Mouse (Mus musculus) megakaryocyte, embryonic 14.5 days (primary cell): ENCODE data around the gene Rhod. TPM values are rescaled to one million over a fixed set of nuclear protein-coding genes. Genes with fewer than 3 reads are reported as not detected.
"Not testable (repeated sequence)": the region's sequence is repeated elsewhere in the genome, so short reads cannot be mapped to it uniquely, and the experiment has no call there.

Source experiments
- H3K27me3 ChIP-seq: replicated peaks from 2 replicates; pipeline ENCODE3; 2012; ENCODE audit warnings: inconsistent platforms
- H3K36me3 ChIP-seq: replicated peaks from 2 replicates; pipeline ENCODE3; 2012; ENCODE audit warnings: low read length, inconsistent platforms, mixed read lengths
- H3K4me1 ChIP-seq: 2 replicates; pipeline ENCODE4 v1.6.1; 2012; ENCODE audit warnings: inconsistent platforms
- H3K4me3 ChIP-seq: replicated peaks from 2 replicates; pipeline ENCODE3; 2012; ENCODE audit warnings: moderate library complexity, mild to moderate bottlenecking, inconsistent platforms
- H3K9me3 ChIP-seq: 2 replicates; pipeline ENCODE4 v1.6.1; 2012; ENCODE audit warnings: inconsistent platforms
- FLI1 ChIP-seq: IDR thresholded peaks from 2 replicates; pipeline ENCODE4 v1.6.1; 2012; ENCODE audit warnings: low read length, inconsistent platforms, mixed read lengths
- GATA1 ChIP-seq: IDR thresholded peaks from 3 replicates; pipeline ENCODE4 v1.6.1; 2012; ENCODE audit warnings: mixed read lengths, low read length, inconsistent platforms, borderline replicate concordance
- polyA plus RNA-seq: library from polyadenylated mRNA; stranded (reverse); fragments of >175 nt; gene quantifications from 2 replicates; pipeline ENCODE4 v1.2.3, GENCODE M21; 2012; ENCODE audit warnings: low replicate concordance; ENCODE audit not compliant: insufficient read depth

Gene Rhod
- polyA plus RNA-seq, 1 experiment, result 0.16 TPM

GRCm38 (mm10) chr19:4475224-4475925 lies 36.1 kb upstream of the Rhod start:
- Histone ChIP-seq H3K9me3 (no peaks in the 10 kb centered on the region), H3K36me3 (no peaks in the 10 kb centered on the region), H3K27me3 (peaks cover 90% of the 10 kb centered on the region), H3K4me3 (peak overlapping the region; percentile 56), H3K4me1 (peaks cover 39% of the 10 kb centered on the region)
- TF ChIP-seq GATA1, result no peak
- TF ChIP-seq FLI1, result no peak

GRCm38 (mm10) chr19:4474739-4475138 lies 35.5 kb upstream of the Rhod start:
- Histone ChIP-seq H3K4me1 (peaks cover 36% of the 10 kb centered on the region), H3K9me3 (no peaks in the 10 kb centered on the region), H3K4me3 (no peak overlapping the region), H3K36me3 (no peaks in the 10 kb centered on the region), H3K27me3 (peaks cover 90% of the 10 kb centered on the region)
- no peak for TF ChIP-seq FLI1
- TF ChIP-seq GATA1, result no peak

DNA sequence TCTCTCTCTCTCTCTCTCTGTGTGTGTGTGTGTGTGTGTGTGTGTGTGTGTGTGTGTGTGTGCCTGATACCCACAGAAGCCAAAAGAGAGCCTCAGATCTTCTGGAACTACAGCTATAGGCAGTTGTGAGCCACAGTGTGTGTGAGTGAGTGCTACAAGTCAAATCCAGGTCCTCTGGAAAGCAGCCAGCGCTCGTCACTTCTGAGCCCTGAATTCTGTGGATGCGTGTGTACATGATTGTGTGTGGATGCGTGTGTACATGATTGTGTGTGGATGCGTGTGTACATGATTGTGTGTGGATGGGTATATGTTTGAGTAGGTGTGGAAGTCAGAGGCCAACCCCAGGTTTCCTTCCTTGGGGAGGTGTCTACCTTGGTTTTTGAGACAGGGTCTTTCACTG lies 34.3 kb upstream of the Rhod start:
- peaks cover 93% of the 10 kb centered on the region for H3K27me3 ChIP-seq
- H3K36me3 ChIP-seq, result no peaks in the 10 kb centered on the region
- no peaks in the 10 kb centered on the region for H3K9me3 ChIP-seq
- H3K4me3 ChIP-seq, result no peak overlapping the region
- TF ChIP-seq GATA1 (no peak), FLI1 (no peak)
- H3K4me1 ChIP-seq, result peaks cover 36% of the 10 kb centered on the region

GRCm38 (mm10) chr19:4468363-4468762 lies 29.1 kb upstream of the Rhod start:
- TF ChIP-seq FLI1, result no peak
- TF ChIP-seq GATA1, result no peak
- H3K9me3 ChIP-seq, result peaks cover 3% of the 10 kb centered on the region; the same call in 1 of the 2 replicates
- no peak overlapping the region for H3K4me3 ChIP-seq
- H3K4me1 ChIP-seq, result peaks cover 14% of the 10 kb centered on the region
- no peaks in the 10 kb centered on the region for H3K36me3 ChIP-seq
- peaks cover 95% of the 10 kb centered on the region for H3K27me3 ChIP-seq

- H3K9me3 ChIP-seq, result peaks cover 3% of the 10 kb centered on the region; the same call in 1 of the 2 replicates
- H3K27me3 ChIP-seq, result peaks cover 90% of the 10 kb centered on the region
- peaks cover 22% of the 10 kb centered on the region for H3K4me1 ChIP-seq
- no peaks in the 10 kb centered on the region for H3K36me3 ChIP-seq
- TF ChIP-seq GATA1 (no peak), FLI1 (no peak)
- H3K4me3 ChIP-seq, result no peak overlapping the region
Measured at GRCm38 (mm10) chr19:4464666-4465065, 25.4 kb upstream of the Rhod start.

DNA sequence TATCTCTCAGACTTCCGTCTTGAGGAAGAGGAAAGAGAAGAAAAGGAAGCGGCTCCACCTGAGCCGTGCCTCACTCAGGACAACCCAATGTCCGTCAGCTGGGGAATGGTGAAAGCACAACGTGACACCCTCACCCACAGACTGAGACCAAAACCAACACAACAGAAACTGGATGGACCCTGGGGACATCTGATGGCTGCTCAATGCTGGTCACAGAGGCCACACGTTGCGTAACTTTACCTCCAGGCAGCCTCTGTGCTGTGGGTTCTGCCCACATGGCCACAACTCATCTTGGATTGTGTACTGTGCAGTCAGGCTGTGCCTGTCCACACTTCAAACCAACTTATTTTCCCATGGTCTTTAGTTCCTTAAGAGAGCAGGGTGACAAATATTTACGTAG lies 22.7 kb upstream of the Rhod start:
- H3K4me3 ChIP-seq, result no peak overlapping the region
- peaks cover 86% of the 10 kb centered on the region for H3K27me3 ChIP-seq
- TF ChIP-seq GATA1 (no peak), FLI1 (no peak)
- peaks cover 3% of the 10 kb centered on the region; the same call in 1 of the 2 replicates for H3K9me3 ChIP-seq
- no peaks in the 10 kb centered on the region for H3K36me3 ChIP-seq
- H3K4me1 ChIP-seq, result peaks cover 30% of the 10 kb centered on the region

GRCm38 (mm10) chr19:4456227-4456626 lies 17.0 kb upstream of the Rhod start:
- Histone ChIP-seq H3K9me3 (no peaks in the 10 kb centered on the region), H3K4me3 (peak overlapping the region; percentile 50), H3K4me1 (peaks cover 33% of the 10 kb centered on the region), H3K36me3 (no peaks in the 10 kb centered on the region), H3K27me3 (peaks cover 86% of the 10 kb centered on the region)
- TF ChIP-seq GATA1 (no peak), FLI1 (no peak)

DNA sequence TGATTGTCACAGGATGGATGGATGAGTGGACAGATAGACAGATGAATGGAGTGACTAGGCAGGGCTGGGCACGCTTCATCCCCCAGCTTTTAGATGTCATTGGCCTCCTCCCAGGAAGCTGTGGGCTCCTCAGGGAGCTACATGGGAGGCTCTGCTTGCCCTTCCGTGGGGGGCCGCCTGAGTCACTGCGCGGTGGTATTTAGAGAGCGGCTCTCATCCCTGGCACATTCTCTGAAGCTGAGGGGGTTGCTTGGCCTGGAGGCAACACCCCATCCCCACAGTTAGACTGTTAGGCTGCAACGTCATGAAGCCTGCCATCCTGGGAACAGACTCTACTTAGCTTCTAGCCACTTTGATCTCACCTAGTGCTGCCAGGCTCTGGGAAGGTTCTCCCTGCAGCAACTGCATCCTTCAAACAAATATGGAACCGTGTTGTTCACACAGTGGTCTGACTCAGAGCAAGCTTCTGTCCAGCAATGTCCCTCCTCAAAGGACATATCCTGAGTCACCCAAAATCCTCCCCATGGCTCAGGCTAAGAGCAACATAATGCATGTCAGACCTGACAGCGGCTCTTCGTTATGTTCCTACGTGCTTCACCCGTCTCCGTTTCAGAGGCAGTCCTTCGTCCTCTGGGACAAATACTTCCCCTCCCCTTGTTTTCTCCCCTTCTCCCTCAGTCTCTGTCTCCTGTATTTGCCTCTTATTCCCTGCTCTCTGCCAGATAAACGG lies 16.0 kb upstream of the Rhod start:
- Histone ChIP-seq H3K9me3 (no peaks in the 10 kb centered on the region), H3K36me3 (no peaks in the 10 kb centered on the region), H3K4me3 (peak overlapping the region; percentile 24), H3K4me1 (peaks cover 36% of the 10 kb centered on the region), H3K27me3 (peaks cover 86% of the 10 kb centered on the region)
- TF ChIP-seq GATA1 (no peak), FLI1 (no peak)

DNA sequence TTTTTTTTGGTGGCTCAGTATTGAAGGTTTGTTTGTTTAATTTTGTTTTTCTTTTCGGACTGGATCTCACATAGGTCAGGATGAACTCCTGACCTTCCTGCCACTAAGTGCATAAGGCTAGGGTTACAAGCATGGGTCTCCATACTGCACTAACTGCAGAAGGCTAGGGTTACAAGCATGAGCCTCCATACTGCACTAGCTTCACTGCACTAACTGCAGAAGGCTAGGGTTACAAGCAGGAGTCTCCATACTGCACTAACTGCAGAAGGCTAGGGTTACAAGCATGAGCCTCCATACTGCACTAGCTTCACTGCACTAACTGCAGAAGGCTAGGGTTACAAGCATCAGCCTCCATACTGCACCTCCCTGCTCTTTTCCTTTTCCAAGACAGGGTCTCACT lies 14.8 kb upstream of the Rhod start:
- not testable (repeated sequence) for H3K9me3 ChIP-seq, H3K4me3 ChIP-seq, H3K36me3 ChIP-seq
- peaks cover 36% of the 10 kb centered on the region for H3K4me1 ChIP-seq
- H3K27me3 ChIP-seq, result peaks cover 86% of the 10 kb centered on the region

- H3K4me3 ChIP-seq, result no peak overlapping the region
- H3K9me3 ChIP-seq, result no peaks in the 10 kb centered on the region
- peaks cover 32% of the 10 kb centered on the region for H3K4me1 ChIP-seq
- TF ChIP-seq FLI1, result no peak
- no peak for TF ChIP-seq GATA1
- no peaks in the 10 kb centered on the region for H3K36me3 ChIP-seq
- peaks cover 81% of the 10 kb centered on the region for H3K27me3 ChIP-seq
Measured at GRCm38 (mm10) chr19:4452525-4452924, 13.3 kb upstream of the Rhod start.
